Mouse (Mus musculus): ENCODE data around the gene Polr2g.

The Polr2g gene

DNA sequence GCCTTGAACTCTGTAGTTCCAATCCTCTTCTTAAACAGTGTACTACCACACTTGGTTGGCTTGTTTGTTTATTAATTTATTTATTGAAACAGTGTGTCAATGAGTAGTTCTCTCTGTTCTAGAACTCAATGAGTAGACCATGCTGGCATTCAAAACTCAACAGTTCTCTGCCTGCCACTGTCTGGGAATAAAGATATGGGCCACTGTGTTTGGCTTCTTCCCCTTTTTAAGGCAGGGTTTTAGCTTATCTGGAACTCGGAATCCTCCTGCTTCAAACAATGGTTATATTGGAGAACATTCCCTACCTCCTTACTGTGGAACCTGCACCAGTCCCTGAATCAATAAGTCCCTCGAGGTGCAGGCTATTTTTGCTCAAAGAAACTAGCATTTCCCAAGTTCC lies 39.5 kb downstream of the Polr2g start:
- DNase-seq (ENCODE audit: low read depth, low spot score), result no peak

DNA sequence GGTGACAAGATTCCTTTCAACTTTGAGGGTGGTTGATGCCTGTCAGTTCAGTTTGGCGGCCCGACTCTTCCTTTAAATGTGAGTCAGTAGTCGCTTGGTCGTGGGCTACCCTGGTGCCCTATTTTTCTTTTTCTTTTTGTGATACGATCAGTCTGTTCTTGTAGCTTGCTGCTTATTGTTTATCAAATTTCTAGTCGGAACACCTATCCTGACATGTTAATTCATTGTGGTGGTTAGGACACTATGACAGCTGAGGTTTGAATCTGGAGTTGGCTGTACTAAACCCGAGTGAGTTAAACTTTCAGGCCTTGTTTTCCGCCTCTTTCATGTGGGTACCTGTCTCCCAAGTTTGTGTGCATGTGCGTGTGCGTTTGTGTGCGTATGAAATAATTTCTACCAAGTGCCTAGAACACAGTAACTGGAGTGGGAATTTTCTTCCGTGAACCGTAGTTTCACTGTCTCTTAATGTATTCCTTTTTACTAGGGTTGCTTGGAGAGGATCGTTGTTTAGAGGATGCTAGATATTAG lies 40.8 kb downstream of the Polr2g start:
- DNase-seq (ENCODE audit: low read depth, low spot score), result peak; percentile 40

GRCm38 (mm10) chr19:8756635-8757387 lies 41.6 kb downstream of the Polr2g start, which contains the start of gene Nxf1:
Nxf1 (plus strand) TSS chr19:8757073.
- peak; percentile 91 for DNase-seq (ENCODE audit: low read depth, low spot score)

DNA sequence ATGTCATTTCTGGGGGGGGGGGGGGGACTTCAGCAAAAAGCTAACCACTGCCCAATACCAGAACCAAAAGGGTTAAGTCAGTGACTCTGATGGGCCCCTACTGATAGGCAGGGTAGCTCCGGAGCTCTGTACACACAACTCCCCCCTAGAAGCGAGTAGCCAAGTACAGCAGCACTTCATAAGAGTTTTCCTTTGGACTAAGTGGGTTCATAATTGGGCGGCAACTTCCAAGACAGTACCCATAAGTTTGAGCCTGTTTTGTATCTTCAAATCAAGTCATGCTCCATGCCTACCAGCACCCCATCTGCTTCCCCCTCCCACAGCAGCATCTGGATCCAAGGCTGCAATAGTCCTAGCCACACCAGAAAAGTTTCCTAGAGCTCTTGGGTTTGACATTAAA lies 42.7 kb downstream of the Polr2g start:
- peak; percentile 17 for DNase-seq (ENCODE audit: low read depth, low spot score)

- DNase-seq (ENCODE audit: low read depth, low spot score), result peak; percentile 72
Observed at GRCm38 (mm10) chr19:8747368-8747767, 51.0 kb downstream of the Polr2g start.

GRCm38 (mm10) chr19:8745382-8745781 lies 53.0 kb downstream of the Polr2g start:
- DNase-seq (ENCODE audit: low read depth, low spot score), result no peak

Measured in 3T3-L1 (cell line).